Mouse (Mus musculus) induced T-regulatory cell, adult 2 months (primary cell): Measurements from ENCODE around the gene Gm47955.
"Not testable (repeated sequence)": the region's sequence is repeated elsewhere in the genome, so short reads cannot be mapped to it uniquely, and the experiment has no call there.

Experiments
- DNase-seq: peaks from one replicate; pipeline ENCODE4 v3.0.0-alpha.2; 2012; ENCODE audit warnings: low read depth

The Gm47955 gene

DNA sequence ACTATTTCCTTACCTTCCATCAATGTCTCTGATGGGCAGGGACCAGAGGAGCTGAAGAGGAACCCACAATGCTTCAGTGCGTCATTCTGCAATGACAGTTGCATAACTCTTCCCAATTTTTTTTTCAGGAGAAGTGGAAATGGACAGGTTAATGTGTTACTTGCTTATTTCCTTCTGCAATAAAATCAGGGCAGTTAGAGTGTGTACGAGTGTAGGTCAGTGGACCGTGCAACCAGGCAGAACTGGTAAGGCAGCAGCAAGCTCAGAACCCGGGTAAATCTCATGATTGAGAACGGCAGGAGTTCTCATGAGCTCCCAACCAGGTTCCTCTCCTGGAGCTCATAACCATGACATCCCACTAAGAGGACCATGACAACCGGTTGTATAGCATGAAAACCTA lies 32.0 kb downstream of the Gm47955 start:
- DNase-seq: no peak

DNA sequence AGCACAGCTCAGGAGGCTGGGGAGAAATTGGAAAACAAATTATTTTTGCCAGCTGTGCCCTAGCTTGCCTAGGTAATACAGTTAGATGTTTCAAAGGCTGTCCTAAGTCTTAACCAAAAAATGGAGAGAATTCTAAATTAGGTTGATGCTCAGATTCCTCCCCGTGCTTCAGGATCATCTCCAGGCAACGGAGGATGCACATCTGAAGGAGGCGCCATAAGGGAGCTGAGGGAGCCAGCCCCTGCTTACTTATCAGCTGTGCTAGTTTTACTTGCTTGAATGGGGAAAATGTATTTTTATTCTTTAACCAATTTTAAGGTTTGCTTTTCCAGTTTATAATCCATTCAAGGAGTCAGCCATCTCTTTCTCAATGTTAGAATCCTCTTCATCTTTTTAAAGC lies 33.9 kb downstream of the Gm47955 start:
- DNase-seq: no peak

DNA sequence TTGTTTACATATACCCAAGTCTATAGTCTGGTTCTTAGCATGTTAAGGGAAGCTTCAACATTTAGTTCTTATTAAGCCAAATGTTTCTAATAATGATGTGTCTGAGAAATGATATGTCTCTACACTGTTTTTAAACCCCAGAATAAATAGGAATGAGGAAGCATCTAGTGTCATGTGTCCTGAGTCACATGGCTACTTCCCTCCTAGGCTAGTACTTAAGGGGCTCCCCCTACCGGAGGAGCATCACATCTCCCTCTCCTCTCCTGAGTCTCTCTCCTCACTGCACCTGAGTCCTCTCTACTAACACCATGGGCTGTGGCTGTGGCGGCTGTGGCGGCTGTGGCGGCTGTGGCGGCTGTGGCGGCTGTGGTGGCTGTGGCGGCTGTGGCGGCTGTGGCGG lies 40.2 kb downstream of the Gm47955 start, which contains the start of gene Gm47959:
Gm47959 (plus strand) TSS at position 243 of the 400 bp plus-strand sequence.
- not testable (repeated sequence) for DNase-seq

DNA sequence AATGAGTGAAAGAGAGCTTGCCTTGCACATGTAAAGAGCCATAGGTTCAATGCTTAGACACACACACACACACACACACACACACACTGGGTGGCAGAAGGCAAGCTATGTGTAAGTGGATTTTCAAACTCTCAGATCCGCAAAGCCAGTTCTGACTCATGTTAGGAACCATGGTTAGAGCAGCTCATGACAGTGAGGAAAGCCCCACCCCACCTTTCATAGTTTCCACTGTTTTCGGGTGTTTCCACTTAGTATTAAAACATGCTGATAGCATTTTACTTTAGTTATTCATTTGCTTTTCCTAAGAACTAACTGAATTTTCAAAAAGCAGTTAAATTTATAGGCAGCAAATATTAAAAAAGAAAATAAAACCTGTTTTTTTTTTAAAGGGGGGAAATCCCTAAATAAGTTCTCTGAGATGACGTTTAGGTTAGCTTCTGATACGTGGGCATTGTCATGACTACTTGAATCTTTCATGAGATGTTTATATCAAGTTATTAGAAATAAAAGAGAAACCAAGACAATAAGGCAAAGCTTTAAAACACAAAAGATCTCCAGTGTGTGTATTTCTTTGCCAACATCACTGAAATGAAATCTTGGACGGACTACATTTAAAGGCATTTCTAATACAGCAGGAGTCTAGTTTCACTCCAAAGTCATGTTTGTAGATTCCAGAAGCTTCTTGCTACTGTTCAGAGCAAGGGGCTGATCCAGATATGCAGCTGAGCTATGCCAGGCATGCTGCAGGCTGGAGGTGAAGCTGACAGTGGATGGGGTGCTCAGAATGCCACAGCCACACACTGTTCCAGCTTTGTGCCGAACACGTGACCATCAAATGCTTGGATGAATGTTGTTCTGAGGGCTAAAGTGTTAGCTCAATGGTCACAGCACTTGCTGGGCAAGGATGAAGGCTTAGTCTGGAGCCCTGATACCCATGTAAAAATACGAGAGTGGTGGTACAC lies 46.4 kb downstream of the Gm47955 start:
- DNase-seq: peak; percentile 86

DNA sequence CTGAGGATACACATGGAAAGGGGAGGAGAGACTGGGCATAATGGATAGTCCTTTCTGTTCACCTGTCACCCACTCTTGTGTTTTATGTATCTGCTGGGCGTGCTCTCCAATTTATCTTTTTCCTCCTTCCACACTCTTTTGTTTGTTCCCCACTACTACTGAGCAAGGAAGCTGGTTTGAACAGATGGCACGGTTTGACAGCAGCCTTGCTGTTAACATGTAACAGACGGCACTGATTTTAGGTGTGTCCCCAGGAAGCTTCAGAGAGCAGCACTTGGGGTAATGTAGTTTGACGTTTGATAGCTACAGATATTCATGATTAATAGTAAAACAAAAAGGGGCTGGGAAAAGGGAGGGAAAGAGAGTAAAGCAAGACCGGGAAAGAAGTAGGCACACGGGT lies 47.4 kb downstream of the Gm47955 start:
- DNase-seq: peak; percentile 12
